7 mouse cellular contexts compared by ENCODE assay signal in the genomic region with DNA sequence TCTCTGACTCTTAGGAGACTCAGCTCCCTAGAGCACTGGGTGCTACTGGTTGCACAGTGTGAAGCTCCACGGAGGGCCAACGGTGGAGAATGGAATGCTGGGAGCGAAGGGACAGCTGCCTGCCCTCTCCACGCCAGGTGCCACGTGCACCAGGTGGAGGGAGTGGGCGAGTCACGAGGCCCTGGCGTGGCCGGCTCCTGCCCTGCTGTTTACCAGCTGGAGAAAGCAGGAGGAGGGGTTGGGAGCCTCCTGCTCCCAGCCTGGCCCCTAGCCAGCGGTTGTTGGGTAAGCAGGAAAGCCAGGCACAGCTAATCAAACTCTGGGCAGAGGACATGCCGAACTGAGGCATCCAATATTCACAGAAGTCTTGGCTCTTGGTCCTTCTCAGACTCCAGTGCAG. TPM values are rescaled to one million over a fixed set of nuclear protein-coding genes. Genes with fewer than 3 reads are reported as not detected.
DNase-seq lines count a peak whose midpoint lies in the region; ATAC-seq and TF ChIP-seq lines count a peak whose summit lies in the region.

No protein-coding gene starts in this region.

- H3K4me1 ChIP-seq in heart, adult 2 months (ENCODE audit: control insufficient read depth, insufficient read depth, low read length): peaks cover 1% of the 10 kb centered on the region; the same call in 1 of the 2 replicates
- no peaks in the 10 kb centered on the region; the same call in 1 of the 2 replicates for H3K4me1 ChIP-seq in liver, embryonic 11.5 days (replicated peaks; ENCODE audit: control insufficient read depth, insufficient read depth, low read length)
- peaks cover 29% of the 10 kb centered on the region for H3K4me1 ChIP-seq in neural tube, embryonic 15.5 days

- H3K9ac ChIP-seq in heart, adult 2 months (ENCODE audit: low read depth, low read length): no peak overlapping the region; the same call in 1 of the 2 replicates
- H3K9ac ChIP-seq in liver, embryonic 11.5 days (ENCODE audit: low read depth, low read length): no peak overlapping the region
- H3K9ac ChIP-seq in neural tube, embryonic 15.5 days (replicated peaks): no peak overlapping the region

- TF ChIP-seq CTCF in heart, adult 2 months (IDR thresholded peaks at IDR 0.05): no peak

- peak; percentile 90 for DNase-seq in adrenal gland, adult 8-10 months
- peak; percentile 53 to 79 for DNase-seq in cerebellum, postnatal 25 days
- peak; percentile 82 to 87 for DNase-seq in heart, adult 2 months
- peak; percentile 93 for DNase-seq in kidney, adult 18-20 months
- no peak for DNase-seq in liver, embryonic 11.5 days (ENCODE audit: low spot score)
- DNase-seq in thymus, postnatal 4 days: no peak

- ATAC-seq in liver, embryonic 11.5 days (replicated peaks; ENCODE audit: low FRiP score): peak; percentile 39; the same call in 1 of the 2 replicates
- ATAC-seq in neural tube, embryonic 15.5 days (ENCODE audit: low FRiP score): no peak

- H3K9me3 ChIP-seq in liver, embryonic 11.5 days (ENCODE audit: control insufficient read depth, low read length): no peaks in the 10 kb centered on the region
- no peaks in the 10 kb centered on the region for H3K9me3 ChIP-seq in neural tube, embryonic 15.5 days (replicated peaks)

- no peaks in the 10 kb centered on the region for H3K36me3 ChIP-seq in heart, adult 2 months (ENCODE audit: control insufficient read depth, insufficient read depth, low read length)
- H3K36me3 ChIP-seq in liver, embryonic 11.5 days (ENCODE audit: control insufficient read depth, insufficient read depth, low read length): no peaks in the 10 kb centered on the region
- no peaks in the 10 kb centered on the region for H3K36me3 ChIP-seq in neural tube, embryonic 15.5 days

- intact Hi-C loops in heart, adult 2 months (cut with DNase I): loop anchor here (2.0 kb wide), 1 partner anchor 71 kb away; the partner anchor contains the start of genes Mrpl9 and Oaz3

- H3K27me3 ChIP-seq in heart, adult 2 months (ENCODE audit: control insufficient read depth, insufficient read depth, low read length): no peaks in the 10 kb centered on the region
- peaks cover 15% of the 10 kb centered on the region for H3K27me3 ChIP-seq in liver, embryonic 11.5 days (replicated peaks; ENCODE audit: control insufficient read depth, insufficient read depth, low read length)
- 0 out of 2 replicates have a peak, but pooled peaks cover 6% of the 10 kb centered on the region for H3K27me3 ChIP-seq in neural tube, embryonic 15.5 days (replicated peaks)

- TF ChIP-seq EP300 in heart, adult 2 months (IDR thresholded peaks at IDR 0.05; ENCODE audit: insufficient read depth, low read depth, low read length): 0 out of 2 replicates have a peak, but pooled peaks have one; percentile 58

- peak overlapping the region; percentile 34; the same call in 1 of the 2 replicates for H3K4me2 ChIP-seq in liver, embryonic 11.5 days
- peak overlapping the region; percentile 42 for H3K4me2 ChIP-seq in neural tube, embryonic 15.5 days

- no peak for TF ChIP-seq POLR2A in heart, adult 2 months (IDR thresholded peaks at IDR 0.05; ENCODE audit: insufficient read depth, low read depth, low read length)

- H3K27ac ChIP-seq in heart, adult 2 months: no peak overlapping the region; the same call in 1 of the 2 replicates
- no peak overlapping the region for H3K27ac ChIP-seq in liver, embryonic 11.5 days (ENCODE audit: low read depth, low read length)
- H3K27ac ChIP-seq in neural tube, embryonic 15.5 days (replicated peaks): no peak overlapping the region

- no peak overlapping the region for H3K4me3 ChIP-seq in heart, adult 2 months
- no peak overlapping the region for H3K4me3 ChIP-seq in liver, embryonic 11.5 days (ENCODE audit: low read depth, low read length)
- 0 out of 2 replicates have a peak overlapping the region, but pooled peaks have one; percentile 1 for H3K4me3 ChIP-seq in neural tube, embryonic 15.5 days (replicated peaks)

- no peaks in the 10 kb centered on the region for H3K79me2 ChIP-seq in heart, adult 2 months (replicated peaks; ENCODE audit: control insufficient read depth, insufficient read depth, low read length)

- 5% methylated on average over 11 of the region's 11 CpGs for WGBS in heart, adult 2 months
- 7% methylated on average over 11 of the region's 11 CpGs for WGBS in liver, embryonic 11.5 days
- 8% methylated on average over 11 of the region's 11 CpGs for WGBS in neural tube, embryonic 15.5 days

RNA-seq across cellular contexts. Expression of gene Rorc, which starts 1.0 kb away (rescaled TPM):
- 10 to 100 TPM; 14.6 to 27.6 (median 23.6) TPM for total RNA-seq in adrenal gland, adult 8-10 months (2022)
- 10 to 100 TPM; 36.1 to 44.8 TPM for total RNA-seq in heart, adult 2 months (2021)
- 25.7 and 26.7 TPM in 2 replicates for polyA plus RNA-seq in heart, adult 2 months (2012; rRNA removed)
- polyA plus RNA-seq in liver, embryonic 11.5 days (2014; fragmentation: Nextera tagmentation; extraction: Ambion mirVana): 0.43 and 1.0 TPM in 2 replicates
- polyA plus RNA-seq in neural tube, embryonic 15.5 days (2015; fragmentation: Nextera tagmentation; extraction: Ambion mirVana): 0.31 and 1.9 TPM in 2 replicates

RNA-seq across cellular contexts. Expression of gene C2cd4d, which starts 9.4 kb away (rescaled TPM):
- under 1 TPM; 0.35 to 0.71 (median 0.51) TPM for total RNA-seq in adrenal gland, adult 8-10 months (2022)
- not detected for total RNA-seq in heart, adult 2 months (2021)
- 0.14 TPM in 1 of 2 replicates, not detected in the other for polyA plus RNA-seq in heart, adult 2 months (2012; rRNA removed)
- polyA plus RNA-seq in liver, embryonic 11.5 days (2014; fragmentation: Nextera tagmentation; extraction: Ambion mirVana): 0.25 TPM in 1 of 2 replicates, not detected in the other
- 2.1 and 2.9 TPM in 2 replicates for polyA plus RNA-seq in neural tube, embryonic 15.5 days (2015; fragmentation: Nextera tagmentation; extraction: Ambion mirVana)

RNA-seq across cellular contexts. Expression of gene Lingo4, which starts 26.7 kb away (rescaled TPM):
- 1 to 10 TPM in 1 of 4 experiments, under 1 TPM in 3; 0.31 to 1.3 (median 0.78) TPM for total RNA-seq in adrenal gland, adult 8-10 months (2022)
- under 1 TPM; 0.05 to 0.09 TPM for total RNA-seq in heart, adult 2 months (2021)
- 0.04 and 0.09 TPM in 2 replicates for polyA plus RNA-seq in heart, adult 2 months (2012; rRNA removed)
- polyA plus RNA-seq in liver, embryonic 11.5 days (2014; fragmentation: Nextera tagmentation; extraction: Ambion mirVana): 0.05 TPM in 1 of 2 replicates, not detected in the other
- polyA plus RNA-seq in neural tube, embryonic 15.5 days (2015; fragmentation: Nextera tagmentation; extraction: Ambion mirVana): 2.4 and 2.5 TPM in 2 replicates

RNA-seq across cellular contexts. Expression of gene Them5, which starts 29.7 kb away (rescaled TPM):
- total RNA-seq in adrenal gland, adult 8-10 months (2022): not detected
- not detected for total RNA-seq in heart, adult 2 months (2021)
- not detected in 2 replicates for polyA plus RNA-seq in heart, adult 2 months (2012; rRNA removed)
- not detected in 2 replicates for polyA plus RNA-seq in liver, embryonic 11.5 days (2014; fragmentation: Nextera tagmentation; extraction: Ambion mirVana)
- polyA plus RNA-seq in neural tube, embryonic 15.5 days (2015; fragmentation: Nextera tagmentation; extraction: Ambion mirVana): 0.60 and 0.77 TPM in 2 replicates

RNA-seq across cellular contexts. Expression of gene Tdrkh, which starts 41.4 kb away (rescaled TPM):
- total RNA-seq in adrenal gland, adult 8-10 months (2022): 10 to 100 TPM in 3 of 4 experiments, 1 to 10 TPM in 1; 10.0 to 22.5 (median 15.9) TPM
- total RNA-seq in heart, adult 2 months (2021): 1 to 10 TPM; 3.9 to 4.9 TPM
- polyA plus RNA-seq in heart, adult 2 months (2012; rRNA removed): 0.64 and 0.82 TPM in 2 replicates
- polyA plus RNA-seq in liver, embryonic 11.5 days (2014; fragmentation: Nextera tagmentation; extraction: Ambion mirVana): 10.4 and 11.4 TPM in 2 replicates
- 39.2 and 43.5 TPM in 2 replicates for polyA plus RNA-seq in neural tube, embryonic 15.5 days (2015; fragmentation: Nextera tagmentation; extraction: Ambion mirVana)

Comparison
In these comparisons a context has a peak if more than half of its experiments do, and no peak if none do; other contexts are left out.
1. DNase-seq: peak in adrenal gland, adult 8-10 months (single experiment), cerebellum, postnatal 25 days (2 of 2), heart, adult 2 months (2 of 2) and kidney, adult 18-20 months (single experiment); none in liver, embryonic 11.5 days (single experiment) and thymus, postnatal 4 days (single experiment).